Mouse (Mus musculus): Measurements from ENCODE around the gene Gucy2d.

- TF ChIP-seq CTCF (IDR thresholded peaks at IDR 0.05; ENCODE audit: extremely low read depth, insufficient read depth, low read length) = no peak
- TF ChIP-seq POLR2A (IDR thresholded peaks at IDR 0.05; ENCODE audit: extremely low read depth, insufficient read depth, low read length) = no peak
These were observed 49.4 kb downstream of the Gucy2d start for GRCm38 (mm10) chr7:98489623-98490084.

All from cortical plate, adult 2 months (tissue).